Mouse (Mus musculus) heart, adult 2 months (tissue): Measurements from ENCODE around the gene Sec61b. TPM values are rescaled to one million over a fixed set of nuclear protein-coding genes. Genes with fewer than 3 reads are reported as not detected.

Experiments used
- DNase-seq, 2 experiments: peaks; one replicate each; pipeline ENCODE4 v3.0.0; 2021
- H3K27ac ChIP-seq: fragments of 200-600 bp; 2 replicates; pipeline ENCODE4 v1.8.1; 2022
- H3K27me3 ChIP-seq: fragments of 200-500 bp; 2 replicates; pipeline ENCODE4 v1.6.1; 2012; ENCODE audit warnings: mild to moderate bottlenecking, low read length, inconsistent platforms, mixed read lengths; ENCODE audit not compliant: control insufficient read depth, insufficient read depth
- H3K36me3 ChIP-seq: fragments of 200-500 bp; 2 replicates; pipeline ENCODE4 v1.6.1; 2012; ENCODE audit warnings: low read length, inconsistent platforms; ENCODE audit not compliant: control insufficient read depth, insufficient read depth
- H3K4me1 ChIP-seq: fragments of 200-500 bp; 2 replicates; pipeline ENCODE4 v1.6.1; 2011; ENCODE audit warnings: low read length; ENCODE audit not compliant: control insufficient read depth, insufficient read depth
- H3K4me3 ChIP-seq: fragments of 200-600 bp; 2 replicates; pipeline ENCODE4 v1.8.1; 2022
- H3K79me2 ChIP-seq: fragments of 200-500 bp; replicated peaks from 2 replicates; pipeline ENCODE4 v1.6.1; 2012; ENCODE audit warnings: mild to moderate bottlenecking, inconsistent platforms, low read length, moderate library complexity, mixed read lengths; ENCODE audit not compliant: control insufficient read depth, insufficient read depth
- H3K9ac ChIP-seq: fragments of 200-500 bp; 2 replicates; pipeline ENCODE4 v1.6.1; 2012; ENCODE audit warnings: low read depth, mild to moderate bottlenecking, control low read depth, inconsistent platforms, low read length, mixed read lengths
- CTCF ChIP-seq: fragments of 200-600 bp; IDR thresholded peaks from 2 replicates; pipeline ENCODE4 v1.8.1; 2022; ENCODE audit warnings: antibody characterized with exemption, mild to moderate bottlenecking, moderate library complexity
- EP300 ChIP-seq: fragments of 200-500 bp; IDR thresholded peaks from 2 replicates; pipeline ENCODE4 v1.6.1; 2011; ENCODE audit warnings: low read depth, low read length, control low read depth; ENCODE audit not compliant: insufficient read depth
- POLR2A ChIP-seq: fragments of 200-500 bp; IDR thresholded peaks from 2 replicates; pipeline ENCODE4 v1.6.1; 2011; ENCODE audit warnings: mild to moderate bottlenecking, low read depth, low read length, control low read depth; ENCODE audit not compliant: insufficient read depth
- WGBS: fragments of 180-500 bp; shearing (Covaris S2); methylation state at CpG from one replicate; pipeline ENCODE4 v1.1.7; 2018; 5-methylcytosine and 5-hydroxymethylcytosine counted together
- intact Hi-C: fragments of 180-260 bp; cut with DNase I; formaldehyde crosslinking; loops from one replicate; pipeline ENCODE4 v1.15.1; 2025
- polyA plus RNA-seq: library from polyadenylated mRNA; depleted of rRNA; stranded (reverse); fragments of >200 nt; gene quantifications from 2 replicates; pipeline ENCODE4 v1.2.3, GENCODE M21; 2012; rRNA removed
- total RNA-seq, 2 experiments: library from RNA; stranded (reverse); gene quantifications; 2 replicates each; pipeline ENCODE4 v1.2.3; 2021

Gene Sec61b
- total and polyA plus RNA-seq, 3 experiments = 19.2 to 35.6 (median 21.8) TPM

DNA sequence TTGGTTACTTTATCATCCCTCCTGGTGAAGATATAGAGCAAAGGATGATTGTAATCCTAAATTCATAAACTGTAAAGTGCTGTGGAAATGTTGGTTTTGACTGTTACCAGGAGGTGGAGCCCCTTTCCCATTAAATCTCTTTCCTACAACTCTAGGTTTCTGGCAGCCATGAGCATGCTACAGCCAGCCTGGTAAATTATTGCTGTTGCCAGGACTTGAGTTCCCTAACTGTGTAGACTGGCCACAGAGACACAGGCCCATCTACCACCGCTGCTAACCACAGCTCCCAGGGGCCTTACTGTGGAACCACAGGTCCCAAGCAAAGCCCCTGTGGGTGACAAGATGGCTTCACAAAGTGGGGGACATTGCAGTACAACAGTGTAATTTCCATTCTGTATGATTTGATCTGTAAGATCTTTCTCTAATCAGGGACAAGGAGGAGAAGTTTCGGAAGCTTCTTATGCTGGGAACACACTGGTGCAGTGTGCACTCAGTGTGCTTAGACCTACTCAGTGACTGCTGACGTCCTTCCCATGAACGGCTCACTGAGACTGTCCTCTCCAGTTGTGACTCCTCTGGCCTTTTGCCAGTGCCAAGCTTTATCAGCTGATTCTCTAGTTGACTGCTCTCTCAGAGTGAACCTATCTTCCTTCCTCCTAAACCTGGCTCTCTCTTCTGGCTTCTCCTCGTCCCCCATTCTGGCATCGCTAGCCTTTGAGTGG, 47.6 kb downstream of the Sec61b start:
- intact Hi-C loops = no loop called here
- peak; percentile 67 for TF ChIP-seq CTCF
- no peak for TF ChIP-seq EP300
- 47% methylated on average over 6 of the region's 6 CpGs for WGBS
- Histone ChIP-seq H3K9ac (no peak overlapping the region), H3K4me1 (no peaks in the 10 kb centered on the region), H3K4me3 (no peak overlapping the region), H3K36me3 (no peaks in the 10 kb centered on the region), H3K27ac (no peak overlapping the region), H3K79me2 (no peaks in the 10 kb centered on the region), H3K27me3 (no peaks in the 10 kb centered on the region)
- peak in 1 of 2 experiments; percentile 22 for DNase-seq

DNA sequence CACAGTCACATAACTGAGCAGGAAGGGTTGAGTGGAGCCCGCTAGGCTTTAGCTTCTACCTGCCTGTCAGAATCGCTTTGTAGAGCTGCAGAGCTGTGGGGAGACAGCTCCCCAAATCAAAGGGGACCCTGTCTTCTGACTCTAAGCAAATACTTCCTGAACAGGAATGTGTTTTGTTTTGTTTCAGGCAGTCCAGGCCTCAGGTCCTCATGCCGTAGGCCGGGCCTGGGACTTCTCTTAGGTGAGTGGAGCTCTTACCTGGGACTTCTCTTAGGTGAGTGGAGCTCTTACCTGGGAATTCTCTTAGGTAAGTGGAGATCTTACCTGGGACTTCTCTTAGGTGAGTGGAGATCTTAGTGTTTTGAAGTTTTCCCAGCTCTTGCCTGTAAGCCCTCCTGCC, 55.4 kb downstream of the Sec61b start:
- no peak for TF ChIP-seq POLR2A
- no peak for TF ChIP-seq EP300
- no peak for TF ChIP-seq CTCF
- H3K27me3 ChIP-seq = no peaks in the 10 kb centered on the region
- no peaks in the 10 kb centered on the region for H3K36me3 ChIP-seq
- DNase-seq = no peak
- no peaks in the 10 kb centered on the region for H3K4me1 ChIP-seq
- no peaks in the 10 kb centered on the region for H3K79me2 ChIP-seq
- WGBS = 94% methylated on average over 4 of the region's 4 CpGs
- no peak overlapping the region for H3K9ac ChIP-seq
- no peak overlapping the region for H3K4me3 ChIP-seq
- intact Hi-C loops = no loop called here
- H3K27ac ChIP-seq = no peak overlapping the region

Other genes with a start within 250 kb of the Sec61b start
- 10 to 100 TPM; 13.8 to 14.2 TPM for gene Tgfbr1, start 121.4 kb upstream of the Sec61b start, total RNA-seq
- gene Tgfbr1, start 121.4 kb upstream of the Sec61b start, polyA plus RNA-seq = 5.1 and 10.7 TPM in 2 replicates
- gene Alg2, start 325 bp upstream of the Sec61b start, total RNA-seq = 1 to 10 TPM; 6.0 to 6.2 TPM
- gene Alg2, start 325 bp upstream of the Sec61b start, polyA plus RNA-seq = 6.1 and 9.9 TPM in 2 replicates